Mouse (Mus musculus): ENCODE results near the gene Tctex1d4. TPM values are rescaled to one million over a fixed set of nuclear protein-coding genes. Genes with fewer than 3 reads are reported as not detected.

Tctex1d4 gene
- polyA plus RNA-seq, 1 experiment from 2014 or later, result 0.58 TPM

DNA sequence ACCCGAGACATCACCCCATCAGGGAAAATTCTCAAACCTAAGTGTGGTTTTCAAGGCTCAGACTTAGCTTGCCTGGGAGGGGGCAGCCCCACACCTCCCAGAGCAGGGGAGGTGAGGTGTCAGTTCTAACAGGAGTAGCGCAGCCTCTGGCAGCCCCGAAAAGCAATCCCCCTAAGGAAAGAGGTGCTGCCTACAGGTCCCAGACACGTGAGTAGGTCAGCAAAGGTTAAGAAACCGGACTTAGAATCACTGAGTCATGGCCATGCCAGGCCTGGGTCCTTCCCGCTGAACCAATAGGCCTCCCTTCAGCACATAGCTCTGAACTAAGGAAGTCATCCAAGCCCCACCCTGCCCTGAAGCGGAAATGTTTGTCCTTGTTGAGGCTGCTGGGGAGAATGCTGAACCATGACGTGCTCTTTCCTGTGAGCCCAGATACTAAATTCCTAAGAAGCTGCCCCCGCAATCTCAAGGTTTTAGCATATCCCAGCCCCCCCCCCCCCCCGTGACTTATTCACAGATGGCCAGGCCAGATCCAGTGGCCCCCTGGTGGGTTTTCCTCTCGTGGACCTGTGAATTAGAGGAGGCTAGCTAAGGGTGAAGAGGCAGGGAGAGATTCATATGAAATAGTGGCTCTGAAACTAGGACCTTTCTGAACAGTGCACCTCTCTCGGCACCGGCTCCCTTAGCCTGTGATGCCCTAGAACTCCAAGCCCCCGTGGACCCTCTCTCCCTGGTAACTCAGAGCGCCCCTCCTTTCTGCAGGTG lies 502 bp upstream of the Tctex1d4 start:
- TF ChIP-seq EP300 (optimal IDR thresholded peaks at IDR 0.05) (no peak), CTCF (IDR thresholded peaks at IDR 0.05; ENCODE audit: low read depth) (no peak; the same call in 1 of the 2 replicates)
- DNase-seq (ENCODE audit: low spot score) (peak; percentile 86), ATAC-seq (ENCODE audit: low FRiP score, low TSS enrichment) (peak; percentile 90)
- Histone ChIP-seq H3K36me3 (ENCODE audit: control insufficient read depth, insufficient read depth, low read length) (peaks cover 9% of the 10 kb centered on the region; the same call in 1 of the 2 replicates), H3K9me3 (ENCODE audit: control insufficient read depth, low read length) (no peaks in the 10 kb centered on the region), H3K4me3 (ENCODE audit: low read depth, low read length) (no peak overlapping the region), H3K4me1 (replicated peaks; ENCODE audit: control insufficient read depth, insufficient read depth) (peaks cover 15% of the 10 kb centered on the region), H3K9ac (ENCODE audit: low read length) (peak overlapping the region; percentile 58), H3K4me2 (replicated peaks; ENCODE audit: low read depth) (peak overlapping the region; percentile 24), H3K27ac (replicated peaks) (peak overlapping the region; percentile 97), H3K27me3 (ENCODE audit: control insufficient read depth, insufficient read depth, low read length) (no peaks in the 10 kb centered on the region)
- 29% methylated on average over 15 of the region's 15 CpGs for WGBS

DNA sequence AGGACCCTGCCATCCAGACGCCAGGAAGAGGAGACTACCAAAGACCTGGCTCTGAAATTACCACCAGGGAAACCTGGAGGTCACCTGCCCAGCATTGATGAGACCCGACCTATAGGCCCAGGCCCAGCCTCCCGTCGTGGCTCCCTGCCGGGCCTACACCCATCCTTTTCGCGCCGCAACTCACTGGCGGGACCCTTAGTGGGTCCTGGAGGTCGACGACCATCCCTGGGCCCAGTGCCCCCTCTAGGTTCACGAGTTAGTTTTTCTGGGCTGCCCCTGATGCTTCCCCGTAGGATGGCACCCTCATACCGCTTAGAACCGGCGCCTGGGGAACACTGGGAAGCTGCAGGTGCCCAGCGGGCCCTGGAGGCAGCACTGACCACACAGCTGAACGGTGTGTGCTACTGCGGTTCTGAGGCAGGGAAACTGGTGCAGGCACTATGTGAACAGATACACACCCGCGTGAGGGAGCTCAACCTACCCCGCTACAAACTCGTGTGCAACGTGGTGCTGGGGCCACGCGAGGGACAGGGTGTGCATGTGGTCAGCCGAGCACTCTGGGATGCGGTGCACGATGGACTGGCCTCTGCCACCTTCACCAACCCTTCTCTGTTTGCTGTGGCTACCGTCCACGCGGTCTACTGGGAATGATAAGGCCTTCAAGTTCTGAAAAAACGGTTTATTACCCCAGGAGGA lies 1.5 kb downstream of the Tctex1d4 start:
- H3K4me1 ChIP-seq (replicated peaks; ENCODE audit: control insufficient read depth, insufficient read depth), result peaks cover 12% of the 10 kb centered on the region
- no peaks in the 10 kb centered on the region for H3K27me3 ChIP-seq (ENCODE audit: control insufficient read depth, insufficient read depth, low read length)
- H3K9ac ChIP-seq (ENCODE audit: low read length), result no peak overlapping the region
- no peak overlapping the region for H3K4me2 ChIP-seq (replicated peaks; ENCODE audit: low read depth)
- no peak for ATAC-seq (ENCODE audit: low FRiP score, low TSS enrichment)
- 85% methylated on average over 33 of the region's 33 CpGs for WGBS
- H3K36me3 ChIP-seq (ENCODE audit: control insufficient read depth, insufficient read depth, low read length), result peaks cover 9% of the 10 kb centered on the region; the same call in 1 of the 2 replicates
- TF ChIP-seq EP300 (optimal IDR thresholded peaks at IDR 0.05) (no peak), CTCF (IDR thresholded peaks at IDR 0.05; ENCODE audit: low read depth) (no peak)
- DNase-seq (ENCODE audit: low spot score), result no peak
- H3K9me3 ChIP-seq (ENCODE audit: control insufficient read depth, low read length), result no peaks in the 10 kb centered on the region
- H3K4me3 ChIP-seq (ENCODE audit: low read depth, low read length), result no peak overlapping the region
- no peak overlapping the region for H3K27ac ChIP-seq (replicated peaks)

DNA sequence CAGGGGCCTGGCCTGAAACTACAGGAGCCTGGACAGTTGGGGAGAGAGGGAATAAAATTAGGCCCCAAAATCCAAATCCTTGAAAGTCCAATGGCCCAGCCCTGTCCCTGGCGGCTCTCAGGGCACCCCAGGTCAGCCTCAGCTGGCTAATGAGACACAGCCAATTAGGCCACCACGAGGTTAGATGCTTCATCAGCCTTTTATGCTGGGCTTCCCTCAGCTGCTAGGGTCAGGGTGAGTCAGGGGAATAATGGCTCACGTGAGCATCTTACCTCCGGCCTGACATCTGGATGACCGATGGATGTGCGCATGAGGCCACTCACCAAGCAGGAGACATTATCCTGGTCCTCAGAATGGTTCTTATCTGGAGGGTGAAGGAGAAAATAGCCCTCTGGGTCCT lies 4.2 kb downstream of the Tctex1d4 start:
- Histone ChIP-seq H3K9ac (ENCODE audit: low read length) (no peak overlapping the region), H3K9me3 (ENCODE audit: control insufficient read depth, low read length) (no peaks in the 10 kb centered on the region), H3K4me2 (replicated peaks; ENCODE audit: low read depth) (no peak overlapping the region), H3K36me3 (ENCODE audit: control insufficient read depth, insufficient read depth, low read length) (peaks cover 9% of the 10 kb centered on the region; the same call in 1 of the 2 replicates), H3K4me1 (replicated peaks; ENCODE audit: control insufficient read depth, insufficient read depth) (peaks cover 5% of the 10 kb centered on the region), H3K27me3 (ENCODE audit: control insufficient read depth, insufficient read depth, low read length) (no peaks in the 10 kb centered on the region), H3K27ac (replicated peaks) (no peak overlapping the region), H3K4me3 (ENCODE audit: low read depth, low read length) (no peak overlapping the region)
- DNase-seq (ENCODE audit: low spot score) (no peak), ATAC-seq (ENCODE audit: low FRiP score, low TSS enrichment) (no peak)
- TF ChIP-seq EP300 (optimal IDR thresholded peaks at IDR 0.05), result no peak
- no peak for TF ChIP-seq CTCF (IDR thresholded peaks at IDR 0.05; ENCODE audit: low read depth)
- WGBS, result 83% methylated on average over 6 of the region's 6 CpGs

DNA sequence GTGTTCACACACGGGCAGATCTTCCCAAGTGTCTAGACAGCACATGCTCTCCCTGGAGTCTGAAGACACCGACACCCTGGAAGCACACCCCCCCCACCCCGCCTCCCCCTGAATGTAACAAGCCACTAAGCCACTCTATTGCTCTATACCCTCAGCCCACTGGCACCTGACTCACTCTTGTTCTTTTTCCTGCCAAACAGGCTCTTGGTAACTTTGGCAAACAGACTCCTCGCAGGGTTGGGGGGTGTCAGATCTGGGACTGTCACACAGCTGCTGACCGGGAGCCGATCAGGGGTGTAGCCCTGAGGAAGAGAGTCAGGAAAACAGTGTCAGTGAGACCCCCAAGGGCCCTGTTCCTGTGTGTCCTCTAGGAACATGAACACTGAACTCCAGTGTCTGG lies 4.6 kb downstream of the Tctex1d4 start:
- no peak for DNase-seq (ENCODE audit: low spot score)
- Histone ChIP-seq H3K9ac (ENCODE audit: low read length) (no peak overlapping the region), H3K27me3 (ENCODE audit: control insufficient read depth, insufficient read depth, low read length) (no peaks in the 10 kb centered on the region), H3K9me3 (ENCODE audit: control insufficient read depth, low read length) (no peaks in the 10 kb centered on the region), H3K4me2 (replicated peaks; ENCODE audit: low read depth) (no peak overlapping the region), H3K4me3 (ENCODE audit: low read depth, low read length) (no peak overlapping the region), H3K36me3 (ENCODE audit: control insufficient read depth, insufficient read depth, low read length) (peaks cover 9% of the 10 kb centered on the region; the same call in 1 of the 2 replicates), H3K27ac (replicated peaks) (no peak overlapping the region), H3K4me1 (replicated peaks; ENCODE audit: control insufficient read depth, insufficient read depth) (peaks cover 3% of the 10 kb centered on the region)
- no peak for TF ChIP-seq EP300 (optimal IDR thresholded peaks at IDR 0.05)
- TF ChIP-seq CTCF (IDR thresholded peaks at IDR 0.05; ENCODE audit: low read depth), result no peak
- 52% methylated on average over 6 of the region's 6 CpGs for WGBS
- no peak for ATAC-seq (ENCODE audit: low FRiP score, low TSS enrichment)

DNA sequence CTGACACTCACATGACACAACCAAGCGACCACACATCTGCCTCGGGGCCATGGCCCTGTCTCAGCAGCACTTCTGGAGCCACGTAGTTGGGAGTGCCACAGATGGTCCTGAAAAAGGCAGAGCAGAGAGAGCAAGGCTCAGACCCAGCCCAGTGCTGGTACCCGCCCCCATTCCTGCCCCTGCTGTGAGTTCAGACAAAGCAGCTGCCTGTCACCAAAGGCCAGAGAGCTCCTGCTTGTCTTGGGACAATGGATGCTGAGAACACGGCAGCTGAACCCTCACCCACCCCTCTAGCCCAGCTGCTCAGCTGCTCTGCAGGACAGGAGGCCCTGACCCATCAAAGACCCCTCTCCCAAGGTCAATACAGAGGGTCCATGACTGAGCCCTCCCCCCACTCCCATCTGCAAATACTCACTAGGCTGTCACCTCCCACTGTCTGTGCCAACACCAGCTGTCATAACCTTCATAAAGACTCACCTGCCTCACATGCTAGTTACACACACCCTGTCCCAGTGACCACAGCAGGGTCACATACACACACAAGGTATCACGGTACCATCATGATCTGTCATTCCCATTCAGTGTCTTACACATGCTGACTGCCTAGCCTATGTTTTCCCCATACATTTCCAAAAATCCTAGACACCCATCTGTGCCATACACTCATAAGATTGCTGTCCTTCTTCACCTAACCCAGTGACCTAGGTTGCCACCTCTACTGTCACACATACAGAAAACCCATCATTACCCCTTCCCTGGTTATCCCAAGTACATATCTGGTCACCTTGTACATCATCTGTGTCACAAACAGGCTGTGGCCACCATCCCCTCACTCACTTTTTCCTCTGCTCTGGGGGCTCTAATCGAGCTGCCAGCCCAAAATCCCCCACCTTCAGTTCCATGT lies 5.5 kb downstream of the Tctex1d4 start:
- peaks cover 9% of the 10 kb centered on the region; the same call in 1 of the 2 replicates for H3K36me3 ChIP-seq (ENCODE audit: control insufficient read depth, insufficient read depth, low read length)
- peak overlapping the region; percentile 98 for H3K4me2 ChIP-seq (replicated peaks; ENCODE audit: low read depth)
- no peaks in the 10 kb centered on the region for H3K4me1 ChIP-seq (replicated peaks; ENCODE audit: control insufficient read depth, insufficient read depth)
- H3K27me3 ChIP-seq (ENCODE audit: control insufficient read depth, insufficient read depth, low read length), result no peaks in the 10 kb centered on the region
- TF ChIP-seq EP300 (optimal IDR thresholded peaks at IDR 0.05) (no peak), CTCF (IDR thresholded peaks at IDR 0.05; ENCODE audit: low read depth) (no peak)
- ATAC-seq (ENCODE audit: low FRiP score, low TSS enrichment), result no peak
- H3K27ac ChIP-seq (replicated peaks), result no peak overlapping the region
- H3K9ac ChIP-seq (ENCODE audit: low read length), result peak overlapping the region; percentile 45; the same call in 1 of the 2 replicates
- no peaks in the 10 kb centered on the region for H3K9me3 ChIP-seq (ENCODE audit: control insufficient read depth, low read length)
- peak overlapping the region; percentile 80 for H3K4me3 ChIP-seq (ENCODE audit: low read depth, low read length)
- no peak for DNase-seq (ENCODE audit: low spot score)
- 54% methylated on average over 7 of the region's 7 CpGs for WGBS

All from stomach, postnatal 0 days (tissue).